Comparison of ENCODE assay signal across 8 mouse cellular contexts in genomic region chr1:192137926-192138910, GRCm38 (mm10). TPM values are rescaled to one million over a fixed set of nuclear protein-coding genes. Genes with fewer than 3 reads are reported as not detected.
DNase-seq lines count a peak whose midpoint lies in the region; ATAC-seq and TF ChIP-seq lines count a peak whose summit lies in the region.

TSS of gene Rcor3 (minus strand) at chr1:192138062.

- H3K9me3 ChIP-seq in embryonic facial prominence, embryonic 13.5 days, result no peaks in the 10 kb centered on the region
- H3K9me3 ChIP-seq in limb, embryonic 13.5 days, result no peaks in the 10 kb centered on the region
- no peaks in the 10 kb centered on the region for H3K9me3 ChIP-seq in midbrain, embryonic 16.5 days (replicated peaks; ENCODE audit: control insufficient read depth, low read length, poor library complexity, severe bottlenecking)

- intact Hi-C loops in heart, adult 2 months (cut with DNase I), result loop anchor here (10.0 kb wide), 1 partner anchor 1213 kb away; the partner anchor contains the start of gene Angel2

- H3K27me3 ChIP-seq in embryonic facial prominence, embryonic 13.5 days, result no peaks in the 10 kb centered on the region
- H3K27me3 ChIP-seq in heart, adult 2 months (ENCODE audit: control insufficient read depth, insufficient read depth, low read length), result no peaks in the 10 kb centered on the region
- H3K27me3 ChIP-seq in limb, embryonic 13.5 days, result no peaks in the 10 kb centered on the region
- no peaks in the 10 kb centered on the region for H3K27me3 ChIP-seq in midbrain, embryonic 16.5 days (ENCODE audit: control insufficient read depth, insufficient read depth, low read depth, low read length)

- peak within 1 kb of the TSS; percentile 86 for H3K4me3 ChIP-seq in embryonic facial prominence, embryonic 13.5 days
- H3K4me3 ChIP-seq in heart, adult 2 months, result peak within 1 kb of the TSS; percentile 78
- H3K4me3 ChIP-seq in limb, embryonic 13.5 days, result peak within 1 kb of the TSS; percentile 81
- peak within 1 kb of the TSS; percentile 90 for H3K4me3 ChIP-seq in midbrain, embryonic 16.5 days (ENCODE audit: low read depth, low read length)

- peak within 1 kb of the TSS; percentile 93 for H3K9ac ChIP-seq in embryonic facial prominence, embryonic 13.5 days
- H3K9ac ChIP-seq in heart, adult 2 months (ENCODE audit: low read depth, low read length), result peak within 1 kb of the TSS; percentile 96
- peak within 1 kb of the TSS; percentile 91 for H3K9ac ChIP-seq in limb, embryonic 13.5 days
- H3K9ac ChIP-seq in midbrain, embryonic 16.5 days (ENCODE audit: low read depth, low read length), result peak within 1 kb of the TSS; percentile 96

- no peak for TF ChIP-seq POLR2A in heart, adult 2 months (IDR thresholded peaks at IDR 0.05; ENCODE audit: insufficient read depth, low read depth, low read length)

- H3K4me1 ChIP-seq in embryonic facial prominence, embryonic 13.5 days, result peaks cover 12% of the 10 kb centered on the region; the same call in 1 of the 2 replicates
- H3K4me1 ChIP-seq in heart, adult 2 months (ENCODE audit: control insufficient read depth, insufficient read depth, low read length), result peaks cover 1% of the 10 kb centered on the region; the same call in 1 of the 2 replicates
- H3K4me1 ChIP-seq in limb, embryonic 13.5 days, result peaks cover 16% of the 10 kb centered on the region
- H3K4me1 ChIP-seq in midbrain, embryonic 16.5 days (ENCODE audit: control insufficient read depth, insufficient read depth, low read length), result peaks cover 22% of the 10 kb centered on the region

- peak within 1 kb of the TSS; percentile 90 for H3K4me2 ChIP-seq in embryonic facial prominence, embryonic 13.5 days
- H3K4me2 ChIP-seq in limb, embryonic 13.5 days (replicated peaks), result peak within 1 kb of the TSS; percentile 90
- peak within 1 kb of the TSS; percentile 88 for H3K4me2 ChIP-seq in midbrain, embryonic 16.5 days (ENCODE audit: low read length)

- peak; percentile 59 for TF ChIP-seq CTCF in heart, adult 2 months (IDR thresholded peaks at IDR 0.05)

- peak within 1 kb of the TSS; percentile 97 for H3K27ac ChIP-seq in embryonic facial prominence, embryonic 13.5 days
- H3K27ac ChIP-seq in heart, adult 2 months, result peak within 1 kb of the TSS; percentile 96
- H3K27ac ChIP-seq in limb, embryonic 13.5 days, result peak within 1 kb of the TSS; percentile 98
- peak within 1 kb of the TSS; percentile 99 for H3K27ac ChIP-seq in midbrain, embryonic 16.5 days (ENCODE audit: low read length)

- peak; percentile 72 for ATAC-seq in embryonic facial prominence, embryonic 13.5 days (ENCODE audit: insufficient number of reproducible peaks, insufficient read depth, low FRiP score, low TSS enrichment, low read depth)
- peak; percentile 77 for ATAC-seq in limb, embryonic 13.5 days (ENCODE audit: low FRiP score, low read depth)
- ATAC-seq in midbrain, embryonic 16.5 days, result peak; percentile 91

- peaks cover 6% of the 10 kb centered on the region for H3K36me3 ChIP-seq in embryonic facial prominence, embryonic 13.5 days
- H3K36me3 ChIP-seq in heart, adult 2 months (ENCODE audit: control insufficient read depth, insufficient read depth, low read length), result peaks cover 8% of the 10 kb centered on the region
- H3K36me3 ChIP-seq in limb, embryonic 13.5 days, result no peaks in the 10 kb centered on the region
- no peaks in the 10 kb centered on the region for H3K36me3 ChIP-seq in midbrain, embryonic 16.5 days (ENCODE audit: control insufficient read depth, insufficient read depth, low read length)

- under 1% methylated on average over 51 of the region's 88 CpGs for WGBS in embryonic facial prominence, embryonic 13.5 days
- WGBS in heart, adult 2 months, result 1% methylated on average over 67 of the region's 88 CpGs
- under 1% methylated on average over 42 of the region's 88 CpGs for WGBS in limb, embryonic 13.5 days
- 0% methylated on average over 47 of the region's 88 CpGs for WGBS in midbrain, embryonic 16.5 days

- TF ChIP-seq EP300 in heart, adult 2 months (IDR thresholded peaks at IDR 0.05; ENCODE audit: insufficient read depth, low read depth, low read length), result no peak

- DNase-seq in 3134 (ENCODE audit: extremely low read depth, insufficient read length, low spot score), result peak; percentile 82
- peak; percentile 89 to 94 for DNase-seq in adrenal gland, postnatal 36 days
- peak; percentile 91 to 94 for DNase-seq in heart, adult 2 months
- peak; percentile 86 to 87 for DNase-seq in kidney, adult 8-10 months
- DNase-seq in spleen, postnatal 10 days (ENCODE audit: low spot score in 2 of 2), result peak; percentile 84 to 87

- 0 out of 2 replicates have a peak, but pooled peaks cover 1% of the 10 kb centered on the region for H3K79me2 ChIP-seq in heart, adult 2 months (replicated peaks; ENCODE audit: control insufficient read depth, insufficient read depth, low read length)

RNA-seq across cellular contexts. Expression of gene Rcor3, which starts in this region (rescaled TPM):
- total RNA-seq in adrenal gland, postnatal 36 days (2021), result 10 to 100 TPM; 24.0 to 27.9 TPM
- 28.3 and 28.5 TPM in 2 replicates for polyA plus RNA-seq in embryonic facial prominence, embryonic 13.5 days (2015; fragmentation: Nextera tagmentation; extraction: Ambion mirVana)
- total RNA-seq in heart, adult 2 months (2021), result 10 to 100 TPM; 26.3 to 35.0 TPM
- polyA plus RNA-seq in heart, adult 2 months (2012; rRNA removed), result 38.3 and 39.7 TPM in 2 replicates
- 30.1 and 30.4 TPM in 2 replicates for polyA plus RNA-seq in limb, embryonic 13.5 days (2015; fragmentation: Nextera tagmentation; extraction: Ambion mirVana)
- polyA plus RNA-seq in midbrain, embryonic 16.5 days (2015; fragmentation: Nextera tagmentation; extraction: Ambion mirVana), result 36.3 and 40.4 TPM in 2 replicates

Comparison
In these comparisons a context has a peak if more than half of its experiments do, and no peak if none do; other contexts are left out.
1. Peak in every context shown above with its lines: DNase-seq, ATAC-seq, H3K4me3 ChIP-seq and H3K27ac ChIP-seq.